Mouse (Mus musculus) layer of hippocampus, adult 2 months (tissue): ENCODE data around the gene Arsg. TPM values are rescaled to one million over a fixed set of nuclear protein-coding genes. Genes with fewer than 3 reads are reported as not detected.

Source experiments
- DNase-seq, 2 experiments: peaks; one replicate each; pipeline ENCODE4 v3.0.0; 2022; ENCODE audit warnings: low spot score in 2 of 2
- H3K27ac ChIP-seq: fragments of 200-600 bp; 2 replicates; pipeline ENCODE4 v1.8.1; 2022
- H3K4me3 ChIP-seq: fragments of 200-600 bp; 2 replicates; pipeline ENCODE4 v1.8.1; 2022; ENCODE audit warnings: mild to moderate bottlenecking
- CTCF ChIP-seq: fragments of 200-600 bp; conservative IDR thresholded peaks from 2 replicates; pipeline ENCODE4 v1.8.1; 2022; ENCODE audit warnings: antibody characterized with exemption, mild to moderate bottlenecking, moderate library complexity
- long read RNA-seq, 2 experiments: library from polyadenylated mRNA; stranded (forward); transcript quantifications; one replicate each; pipeline ENCODE4 v2.0.0; 2021; ENCODE audit warnings: borderline mapping rate in 2 of 2
- total RNA-seq, 2 experiments: library from RNA; stranded (reverse); gene quantifications; 2 replicates each; pipeline ENCODE4 v1.2.3; 2021

Gene Arsg
- total RNA-seq = 10 to 100 TPM; 11.7 to 13.9 TPM
- long read RNA-seq, experiment 1, partial matches to known transcripts = 1 of 19 reads
- long read RNA-seq, experiment 1, other reads (novel, unspliced or antisense) = 14 of 19 reads
- long read RNA-seq, experiment 2, partial matches to known transcripts = 0 of 10 reads
- long read RNA-seq, experiment 2, other reads (novel, unspliced or antisense) = 7 of 10 reads

DNA sequence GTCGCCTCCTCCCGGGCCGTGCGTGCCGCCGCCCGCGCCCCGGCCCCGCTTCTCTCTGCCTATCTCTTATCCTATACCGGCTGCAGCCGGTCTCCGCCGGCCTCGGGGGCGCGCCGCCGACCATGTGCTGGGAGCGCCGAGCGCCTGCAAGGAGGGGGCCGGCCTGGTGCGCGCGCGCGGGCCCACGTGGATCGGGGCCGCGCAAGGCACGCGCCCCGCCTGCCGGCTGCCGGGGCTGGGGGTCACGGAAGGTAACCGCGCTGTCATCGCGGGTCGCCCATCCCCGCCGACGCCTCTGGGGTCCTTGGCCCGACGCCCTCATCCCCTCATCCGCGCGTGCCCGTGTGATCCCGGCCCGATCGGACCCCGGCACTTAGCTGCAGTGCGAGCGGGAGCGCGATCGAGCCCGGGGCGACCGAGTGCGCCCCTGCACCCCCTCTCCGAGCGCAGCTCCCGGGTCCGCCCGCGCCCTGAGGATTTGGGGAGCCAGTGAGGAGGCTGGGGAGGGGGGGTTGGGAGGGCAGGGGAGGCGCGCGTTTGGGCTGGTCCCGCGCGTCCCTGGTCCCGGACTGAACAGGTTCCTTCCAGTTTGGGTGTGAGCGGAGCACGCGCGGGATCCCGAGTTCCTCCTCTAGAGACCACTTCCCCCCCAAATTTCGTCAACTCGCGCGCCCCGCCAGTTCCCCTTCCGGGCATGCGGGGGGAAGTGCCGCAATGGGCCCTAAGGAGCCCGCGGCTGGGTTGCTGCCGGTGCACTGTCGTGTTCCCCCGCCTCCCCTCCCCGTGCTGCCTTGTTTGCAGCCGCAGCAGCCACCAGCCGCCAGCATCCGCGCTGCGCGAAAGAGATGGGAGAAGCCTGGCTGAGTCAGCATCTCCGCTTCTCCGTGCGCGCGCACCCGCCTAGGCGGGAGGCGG is at the start of gene Arsg, which contains the start of gene Slc16a6:
TSS of gene Arsg (plus strand) at position 204 of the 915 bp plus-strand sequence.
TSS of gene Slc16a6 (minus strand) at position 428 of the 915 bp plus-strand sequence.
- H3K4me3 ChIP-seq = peak within 1 kb of the TSS; percentile 88
- TF ChIP-seq CTCF = no peak
- peak; percentile 83 to 84 for DNase-seq

DNA sequence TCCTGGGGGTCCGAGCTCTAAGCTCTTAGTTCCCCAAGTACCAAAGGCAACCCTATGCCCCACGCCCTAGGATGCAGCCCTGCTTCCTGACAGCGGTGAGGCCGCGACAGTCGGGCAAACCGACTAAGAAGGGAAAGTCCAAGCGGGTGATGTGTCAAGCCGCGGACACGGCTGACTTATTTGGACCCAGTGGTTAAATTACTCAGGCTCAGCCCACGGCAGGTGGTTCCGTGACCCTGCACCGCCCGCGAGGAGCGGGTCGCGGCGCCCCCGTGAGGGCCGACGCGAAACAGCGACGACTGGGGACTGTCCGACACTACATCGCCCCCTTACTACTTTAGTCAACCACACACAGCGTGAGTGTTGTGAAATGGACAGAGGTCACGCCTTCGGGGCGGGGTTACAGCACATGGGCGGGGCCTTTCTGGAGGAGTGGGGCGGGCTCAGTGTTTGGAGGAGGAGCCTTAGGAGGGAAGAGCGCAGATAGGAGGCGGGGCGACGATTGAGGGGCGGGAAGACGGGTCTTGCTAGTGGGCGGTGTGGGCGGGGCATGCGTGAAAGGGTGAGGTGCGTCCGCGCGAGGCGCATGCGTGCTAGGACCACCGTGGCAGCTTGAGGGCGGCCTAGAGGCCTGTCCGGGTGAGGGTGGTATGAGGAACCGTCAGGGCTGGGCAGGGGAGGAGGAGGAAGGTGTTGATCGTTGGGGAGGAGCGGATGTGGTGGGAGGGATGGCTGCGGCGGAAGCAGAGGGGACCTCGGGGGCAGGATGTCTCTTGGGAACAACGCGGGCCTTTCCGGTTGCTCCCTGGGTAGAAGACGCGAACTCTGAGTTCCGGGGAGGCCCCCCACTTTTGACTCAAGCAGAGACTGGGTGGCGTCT is 47.5 kb upstream of the Arsg start, which contains the start of gene Amz2:
TSS of gene Amz2 (plus strand) at position 555 of the 880 bp plus-strand sequence.
- peak; percentile 90 for TF ChIP-seq CTCF
- peak; percentile 98 to 99 for DNase-seq
- Histone ChIP-seq H3K27ac (peak within 1 kb of the TSS; percentile 93), H3K4me3 (peak within 1 kb of the TSS; percentile 73)

More for the DNA sequence above, at the start of gene Arsg, which contains the start of gene Slc16a6:
- peak within 1 kb of the TSS; percentile 95 for H3K27ac ChIP-seq

DNA sequence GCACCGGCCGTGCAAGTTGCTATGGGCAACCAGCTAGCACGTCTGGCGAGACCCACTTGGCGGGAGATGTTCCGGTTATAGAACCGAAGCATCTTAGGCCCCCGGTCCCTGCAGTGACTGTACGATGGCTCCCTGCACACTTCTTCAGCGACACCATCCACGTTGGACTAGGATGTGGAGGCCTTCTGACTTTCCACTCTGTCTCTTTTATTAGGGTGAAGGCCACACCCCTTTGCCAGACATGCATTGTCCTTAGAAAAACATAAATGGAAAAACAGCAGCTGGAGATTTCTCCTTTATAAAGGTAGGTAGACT is 46.9 kb upstream of the Arsg start:
- no peak for TF ChIP-seq CTCF
- no peak for DNase-seq
- Histone ChIP-seq H3K4me3 (peak overlapping the region; percentile 73), H3K27ac (peak overlapping the region; percentile 93)

DNA sequence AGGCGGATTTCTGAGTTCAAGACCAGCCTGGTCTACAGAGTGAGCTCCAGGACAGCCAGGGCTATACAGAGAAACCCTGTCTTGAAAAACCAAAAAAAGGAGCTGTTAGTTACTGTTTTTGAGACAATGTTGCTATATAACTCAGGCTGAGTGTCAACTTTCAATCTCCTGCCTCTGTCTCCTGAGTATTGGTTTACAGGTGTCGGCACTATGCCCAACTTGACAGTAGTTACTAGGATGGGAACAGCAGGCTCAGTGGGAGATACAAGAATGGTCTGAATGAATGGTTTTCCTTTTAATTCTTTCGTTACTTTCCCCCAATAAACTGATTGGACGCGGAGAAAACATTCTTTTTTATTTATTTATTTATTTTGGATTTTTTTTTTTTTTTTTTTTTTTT is 45.8 kb upstream of the Arsg start:
- no peak for DNase-seq
- Histone ChIP-seq H3K27ac (no peak overlapping the region), H3K4me3 (no peak overlapping the region)
- TF ChIP-seq CTCF = no peak

DNA sequence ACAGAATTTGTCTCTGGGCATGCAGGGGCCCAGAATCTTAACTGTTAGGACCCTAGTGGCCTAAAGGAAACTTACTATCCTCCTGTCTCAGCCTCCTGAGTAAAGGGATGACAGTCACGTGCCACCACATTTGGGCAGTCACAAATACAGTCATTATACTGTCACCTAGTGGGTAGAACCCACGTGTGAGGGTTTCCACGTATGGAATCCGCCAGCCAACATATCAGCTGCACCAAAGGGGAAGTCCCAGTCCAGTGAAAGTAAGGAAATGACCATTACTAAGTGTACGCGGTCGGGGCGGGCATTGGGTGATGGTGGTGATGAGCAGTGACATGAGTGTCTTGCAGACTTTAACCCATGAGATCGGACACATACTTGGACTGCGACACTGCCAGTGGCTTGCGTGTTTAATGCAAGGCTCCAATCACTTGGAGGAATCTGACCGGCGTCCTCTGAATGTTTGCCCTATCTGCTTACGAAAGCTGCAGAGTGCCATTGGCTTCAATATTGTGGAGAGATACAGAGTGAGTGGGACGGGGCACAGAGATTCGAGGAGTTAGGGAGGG is 38.9 kb upstream of the Arsg start:
- DNase-seq = no peak
- Histone ChIP-seq H3K4me3 (no peak overlapping the region), H3K27ac (no peak overlapping the region)
- no peak for TF ChIP-seq CTCF

DNA sequence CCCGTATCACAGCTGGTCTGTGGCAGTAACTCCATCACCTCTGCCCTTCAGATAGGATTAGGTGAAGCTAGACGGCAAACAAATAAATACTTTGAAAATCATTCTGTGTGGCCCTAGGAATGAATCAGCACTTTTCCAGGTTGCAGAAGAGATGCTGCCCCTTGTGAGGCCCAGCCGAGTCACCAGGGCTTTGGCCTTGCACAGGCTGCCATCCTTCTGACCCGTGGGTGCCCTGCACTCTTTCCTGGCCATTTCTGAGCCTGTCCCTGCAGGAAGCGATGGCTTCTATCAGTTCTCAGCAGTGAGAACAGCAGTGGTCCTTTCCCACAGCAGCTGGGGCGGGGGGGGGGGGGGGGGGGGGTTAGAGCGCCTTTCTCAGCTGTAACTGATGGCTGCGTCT is 36.3 kb upstream of the Arsg start:
- TF ChIP-seq CTCF = no peak
- Histone ChIP-seq H3K27ac (no peak overlapping the region), H3K4me3 (no peak overlapping the region)
- DNase-seq = no peak

DNA sequence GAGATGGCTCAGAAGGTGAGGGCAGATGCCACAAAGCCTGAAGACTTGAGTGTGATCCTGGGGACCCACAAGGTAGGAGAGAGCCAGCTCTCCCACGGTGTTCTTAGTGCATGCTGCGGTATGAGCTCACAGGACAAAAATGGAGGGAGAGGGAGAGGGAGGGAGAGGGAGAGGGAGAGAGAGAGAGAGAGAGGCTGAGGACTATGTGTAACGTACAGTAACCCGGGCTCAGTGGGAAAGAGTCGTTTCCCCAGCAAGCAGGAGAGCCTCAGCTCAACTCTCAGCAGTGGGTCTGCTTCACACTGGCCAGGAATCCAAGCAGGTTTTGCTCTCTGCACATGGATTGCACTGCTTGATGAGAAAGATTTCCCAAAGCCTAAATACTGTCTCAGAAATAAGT is 34.0 kb upstream of the Arsg start:
- Histone ChIP-seq H3K27ac (peak overlapping the region; percentile 78; the same call in 1 of the 2 replicates), H3K4me3 (peak overlapping the region; percentile 54; the same call in 1 of the 2 replicates)
- DNase-seq = no peak
- TF ChIP-seq CTCF = no peak

DNA sequence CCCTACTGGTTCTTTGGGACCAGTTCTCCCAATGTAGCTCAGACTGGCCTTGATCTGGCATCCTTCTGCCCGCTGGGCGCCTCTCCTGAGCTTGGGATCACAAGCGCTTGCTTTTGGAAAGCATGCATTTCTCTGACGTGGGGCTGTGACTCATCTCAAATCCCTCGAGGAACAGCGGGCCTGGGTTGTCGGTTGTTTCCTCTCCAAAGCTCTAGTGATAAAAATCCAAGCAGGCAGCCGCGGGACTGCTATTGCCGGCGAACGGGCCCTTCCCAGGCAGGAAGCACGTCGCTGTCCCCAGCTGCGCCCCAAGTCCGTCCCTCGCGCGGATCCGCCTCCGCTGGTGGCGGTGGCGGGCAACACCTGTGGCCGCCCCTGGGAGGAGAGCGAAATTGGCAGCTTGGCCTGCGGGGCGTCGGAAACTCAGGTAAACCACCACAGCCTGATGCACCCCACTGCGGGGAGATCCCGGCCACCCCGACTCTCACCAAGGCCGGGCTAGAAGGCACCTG is 33.3 kb upstream of the Arsg start:
- TF ChIP-seq CTCF = peak; percentile 58
- DNase-seq = peak; percentile 54 to 58
- Histone ChIP-seq H3K27ac (peak overlapping the region; percentile 78; the same call in 1 of the 2 replicates), H3K4me3 (peak overlapping the region; percentile 54)

DNA sequence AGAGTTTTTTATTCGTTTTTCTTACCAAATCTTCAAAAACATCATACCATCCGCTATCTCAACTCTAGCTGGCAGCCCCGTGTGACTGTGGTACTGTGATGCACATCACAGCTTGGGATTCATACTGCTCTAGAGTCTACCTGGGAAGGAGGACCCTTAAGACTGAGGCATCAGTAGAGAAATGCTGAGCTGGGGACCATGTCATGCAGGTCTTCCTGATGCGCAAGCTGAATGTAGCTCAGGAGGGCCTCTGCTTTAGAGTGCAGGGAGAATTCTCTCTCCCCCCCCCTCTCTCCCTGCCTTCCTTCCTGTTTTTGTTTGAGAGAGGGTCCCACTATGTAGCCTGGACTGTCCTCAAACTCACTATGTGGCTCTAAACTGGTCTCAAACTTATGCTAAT is 32.5 kb upstream of the Arsg start:
- H3K4me3 ChIP-seq = peak overlapping the region; percentile 54; the same call in 1 of the 2 replicates

DNA sequence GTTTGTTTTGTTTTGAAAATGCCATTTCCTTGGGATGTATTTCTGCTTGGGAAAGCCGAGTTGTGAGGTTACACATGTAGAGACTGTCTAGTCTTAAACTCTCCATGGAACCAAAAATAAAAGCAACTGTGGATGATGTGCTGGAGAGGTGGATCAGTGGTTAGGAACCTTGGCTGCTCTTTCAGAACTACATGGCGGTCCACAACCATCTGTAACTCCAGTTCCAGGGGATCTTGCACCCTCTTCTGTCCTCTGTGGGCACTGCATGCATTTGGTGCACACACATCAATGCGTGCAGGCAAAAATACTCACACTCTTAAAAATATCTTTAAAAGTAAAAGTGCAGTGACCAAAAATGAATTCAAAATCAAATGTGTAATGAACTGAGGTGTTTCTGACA is 32.1 kb upstream of the Arsg start:
- no peak for DNase-seq
- TF ChIP-seq CTCF = peak; percentile 70
- H3K4me3 ChIP-seq = no peak overlapping the region
- no peak overlapping the region for H3K27ac ChIP-seq

More for the DNA sequence above, 32.5 kb upstream of the Arsg start:
- no peak overlapping the region for H3K27ac ChIP-seq
- no peak for TF ChIP-seq CTCF
- DNase-seq = no peak

DNA sequence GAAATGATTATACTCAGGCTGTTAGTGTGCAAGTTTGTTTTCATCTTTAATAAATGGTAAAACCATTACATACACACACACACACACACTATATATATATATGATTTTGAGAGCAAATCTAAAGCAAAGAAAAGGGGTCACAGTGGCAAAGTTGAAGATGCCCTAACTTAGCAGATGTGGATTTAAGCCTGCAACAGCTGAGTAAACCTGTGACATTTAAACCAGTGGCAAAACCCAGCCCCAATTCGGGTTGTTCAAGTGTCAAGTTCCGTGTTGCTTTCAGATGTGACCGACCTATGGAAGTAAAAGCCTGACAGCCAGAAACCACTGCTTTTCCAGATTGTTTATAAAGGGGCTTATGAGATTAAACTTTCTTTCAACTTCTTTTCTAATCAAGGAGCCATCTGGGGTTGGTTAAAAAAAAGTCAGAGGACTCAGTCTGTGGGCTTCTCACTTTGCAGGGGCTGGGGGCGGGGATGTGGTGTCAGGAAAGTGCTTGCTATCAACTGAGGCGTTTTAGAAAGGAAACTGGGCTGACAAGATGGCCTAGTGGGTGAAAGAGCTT is 30.9 kb upstream of the Arsg start:
- no peak overlapping the region for H3K27ac ChIP-seq
- no peak for TF ChIP-seq CTCF
- no peak overlapping the region for H3K4me3 ChIP-seq
- no peak for DNase-seq
